Mouse (Mus musculus) brain, embryonic 18.5 days (tissue): ENCODE measurements around the gene Arl5a.

Experiments
- DNase-seq: peaks from one replicate; pipeline ENCODE4 v3.0.0-alpha.2; 2012; ENCODE audit warnings: low read depth, low spot score

Arl5a gene

DNA sequence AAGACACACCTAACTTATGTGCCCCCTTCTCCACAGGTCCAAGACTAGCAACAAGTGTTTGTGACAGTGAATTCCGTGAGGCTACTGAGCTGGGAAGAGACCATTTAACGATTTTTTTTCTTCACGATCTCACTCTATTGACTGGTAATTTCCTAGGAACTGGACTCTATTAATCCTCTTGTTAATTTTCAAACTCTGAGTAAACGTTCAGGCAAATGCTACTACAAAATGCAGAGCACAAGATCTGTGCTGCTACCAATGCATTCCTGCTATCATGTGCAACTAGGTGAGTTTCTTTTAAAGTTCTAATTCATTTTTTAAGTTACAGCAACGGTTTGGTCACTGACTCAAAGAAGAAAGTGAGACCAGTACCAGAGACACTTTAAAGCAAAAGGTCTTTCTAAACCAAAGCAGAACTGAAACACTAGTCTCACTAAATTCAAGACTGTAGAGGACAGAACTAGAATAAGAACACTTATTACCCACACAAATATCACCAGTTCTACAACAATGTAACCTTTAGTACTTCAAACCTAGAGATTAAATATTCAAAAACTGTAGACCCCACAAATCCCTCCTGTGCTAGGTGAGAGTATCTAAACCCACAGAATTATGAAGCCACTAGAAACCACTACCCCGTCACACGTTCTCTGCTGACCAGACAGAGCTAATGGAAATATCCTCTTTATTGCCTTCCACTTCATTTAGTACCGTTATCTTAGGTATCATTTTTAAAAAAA, 1.7 kb downstream of the Arl5a start:
- DNase-seq: no peak

DNA sequence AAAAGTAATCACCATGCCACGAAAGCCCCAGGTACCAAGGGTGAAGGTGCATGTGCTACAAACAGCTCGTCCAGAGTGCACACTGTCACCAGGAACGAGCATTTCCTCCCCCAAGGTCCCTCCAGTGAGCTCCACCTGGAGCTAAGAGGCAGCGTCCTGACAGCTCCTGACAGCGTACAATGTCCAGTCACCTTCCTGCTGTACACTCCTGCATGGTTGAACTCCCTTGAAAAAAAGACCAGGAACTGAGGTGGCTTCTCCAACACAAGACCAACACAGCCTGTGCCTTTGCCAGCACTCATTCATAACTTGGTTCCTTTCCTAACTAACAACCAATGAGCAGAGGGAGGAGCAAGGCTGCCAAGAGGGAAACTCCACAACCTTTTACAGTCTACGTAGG, 3.5 kb downstream of the Arl5a start:
- no peak for DNase-seq

DNA sequence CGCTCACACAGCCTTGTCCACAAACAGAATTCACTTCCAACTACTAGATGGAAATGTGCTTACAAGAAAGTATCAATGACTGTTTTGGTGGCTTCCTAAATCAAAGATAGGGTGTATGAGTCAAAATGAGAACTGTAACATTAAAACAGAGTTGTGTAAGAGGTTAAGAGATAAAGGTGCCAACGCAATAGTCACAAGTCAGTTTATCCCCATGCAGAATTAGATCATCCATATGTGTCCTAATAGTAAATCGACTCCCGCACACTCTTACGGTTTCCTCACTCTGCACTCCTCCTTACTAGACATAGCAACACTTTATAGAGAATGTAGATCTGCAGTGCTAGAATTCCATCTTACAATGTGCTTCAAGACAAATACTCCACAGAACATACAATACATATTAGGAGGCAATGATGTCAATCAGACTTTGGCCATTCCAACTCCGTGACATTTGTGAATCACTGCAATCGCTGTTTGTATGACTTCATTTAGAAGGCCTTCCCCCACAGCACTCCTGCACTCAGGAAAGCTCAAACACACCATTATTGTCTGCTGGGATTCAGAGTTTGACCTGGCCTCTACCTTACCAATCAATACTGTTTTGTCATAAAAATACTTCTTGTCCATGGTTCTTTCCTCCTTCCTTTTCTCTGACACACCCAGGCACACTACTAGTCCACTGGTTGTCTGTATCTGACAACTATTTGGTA, 4.5 kb downstream of the Arl5a start:
- DNase-seq: no peak

- DNase-seq: no peak
Observed at GRCm38 (mm10) chr2:52419295-52419694, 5.4 kb downstream of the Arl5a start.

DNA sequence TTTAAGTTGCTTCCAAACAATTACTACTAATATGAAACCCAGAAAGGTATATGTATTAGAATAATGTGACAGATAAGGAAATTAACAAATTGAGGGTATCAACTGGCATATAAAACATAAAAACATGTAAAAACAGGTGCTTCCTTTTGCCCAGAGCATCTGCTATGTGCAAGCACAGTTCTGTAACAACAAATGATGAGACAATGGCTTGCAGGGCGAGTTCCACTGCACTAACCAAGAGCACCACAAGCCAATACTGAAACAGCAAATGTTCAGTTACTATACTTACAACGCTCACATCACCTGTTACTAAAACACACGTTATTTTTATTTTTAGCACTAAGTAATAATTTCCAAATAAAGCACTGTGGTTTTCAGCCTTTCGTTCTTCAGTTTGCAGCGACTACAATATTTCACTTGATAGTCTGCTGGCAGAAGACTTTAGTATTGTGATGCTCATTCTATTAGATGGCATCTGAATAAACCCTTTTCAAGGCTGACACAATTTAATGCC, 12.1 kb downstream of the Arl5a start:
- DNase-seq: no peak

DNA sequence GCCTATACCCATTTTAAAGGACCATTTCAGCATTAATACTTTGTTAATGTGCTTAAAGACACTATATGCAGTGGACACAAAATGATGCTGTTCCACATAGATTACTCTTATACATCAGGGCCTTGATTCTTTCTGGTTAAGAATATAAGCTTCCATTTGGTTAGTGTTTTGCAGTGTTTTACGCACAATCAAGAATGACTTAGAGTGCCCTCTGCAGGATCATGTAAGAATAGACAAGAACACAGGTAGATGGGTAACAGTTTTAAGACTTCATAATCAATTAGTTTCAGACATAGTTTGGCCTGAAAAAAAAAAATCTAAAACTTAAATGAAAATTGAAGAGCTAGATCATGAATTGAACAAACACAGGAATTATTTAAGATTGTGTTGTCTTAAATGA, 18.2 kb downstream of the Arl5a start:
- DNase-seq: no peak

- DNase-seq: no peak
Observed at GRCm38 (mm10) chr2:52405238-52405637, 19.5 kb downstream of the Arl5a start.

DNA sequence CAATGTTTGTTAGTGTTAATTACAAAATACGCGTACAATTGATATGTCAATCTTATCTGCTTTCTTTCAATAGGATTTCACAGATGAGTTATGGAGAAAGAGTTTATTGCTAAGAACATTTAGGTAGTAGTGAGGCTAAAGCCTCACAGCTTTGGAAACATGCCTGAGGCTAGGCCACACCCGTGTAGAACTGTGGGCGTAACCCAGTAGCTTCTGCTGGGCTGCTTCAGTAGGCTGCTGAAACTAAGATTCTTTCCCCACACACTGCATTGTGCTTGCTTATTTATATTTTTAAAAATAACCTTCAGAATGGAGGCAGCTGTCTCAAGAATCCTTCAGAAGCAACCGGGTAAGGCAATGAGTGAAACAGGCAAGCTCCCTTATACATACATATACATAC, 30.2 kb downstream of the Arl5a start:
- no peak for DNase-seq

GRCm38 (mm10) chr2:52390415-52390975, 34.2 kb downstream of the Arl5a start:
- DNase-seq: no peak

DNA sequence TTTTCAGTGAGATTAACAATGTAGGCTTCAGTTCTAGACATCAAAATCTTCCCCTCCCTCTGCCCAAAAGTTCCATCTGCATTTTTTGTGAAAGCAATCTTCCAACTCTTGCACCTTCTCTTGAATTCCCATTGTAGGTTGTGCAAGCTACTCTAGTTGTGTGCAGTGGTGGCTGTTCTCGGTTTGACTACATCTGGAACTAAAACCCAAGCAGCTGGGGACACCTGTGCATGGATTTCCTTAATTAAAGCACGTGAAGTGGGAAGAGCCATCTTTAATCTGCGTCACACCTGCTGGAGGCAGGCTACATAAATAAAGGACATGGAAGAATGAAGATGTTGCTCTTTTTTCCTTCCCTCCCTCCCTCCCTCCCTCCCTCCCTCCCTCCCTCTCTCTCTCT, 34.7 kb downstream of the Arl5a start:
- no peak for DNase-seq

DNA sequence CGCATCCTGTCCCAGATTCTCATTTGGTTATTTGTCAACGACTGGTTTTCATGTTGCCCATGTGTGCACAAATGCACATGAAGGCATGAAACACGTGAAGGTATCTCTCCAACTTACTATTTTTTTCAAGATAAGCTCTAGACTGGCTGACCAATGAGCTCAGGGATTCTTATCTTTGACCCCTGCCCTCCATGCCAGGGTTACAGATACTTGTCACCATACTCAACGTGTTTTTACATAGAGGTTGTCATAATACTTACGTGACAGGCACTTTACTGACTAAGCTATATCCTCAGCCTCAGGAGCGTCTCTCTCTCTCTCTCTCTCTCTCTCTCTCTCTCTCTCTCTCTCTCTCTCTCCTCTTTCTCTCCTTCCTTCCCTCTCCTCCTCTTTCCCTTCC, 38.2 kb downstream of the Arl5a start:
- no peak for DNase-seq

DNA sequence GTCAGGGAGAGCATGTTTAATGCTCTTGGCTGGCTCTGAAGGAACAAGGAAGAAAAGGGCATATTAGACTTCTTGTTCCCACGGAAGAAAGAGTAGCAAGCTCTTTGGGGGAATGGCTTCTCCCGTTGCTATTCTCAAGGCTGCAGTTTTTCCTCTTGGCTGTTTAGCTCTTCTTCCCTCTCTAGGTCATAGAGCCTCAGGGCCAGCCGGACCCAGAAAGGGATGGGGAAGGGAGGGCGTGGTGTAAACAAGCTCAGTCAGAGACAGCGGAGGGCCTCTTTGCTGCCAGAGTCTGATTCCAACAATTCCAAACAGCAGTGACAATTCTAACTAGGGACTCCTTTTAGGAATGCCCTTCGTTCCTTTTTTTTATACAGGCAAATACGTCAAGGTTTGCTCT, 38.7 kb downstream of the Arl5a start:
- DNase-seq: no peak

DNA sequence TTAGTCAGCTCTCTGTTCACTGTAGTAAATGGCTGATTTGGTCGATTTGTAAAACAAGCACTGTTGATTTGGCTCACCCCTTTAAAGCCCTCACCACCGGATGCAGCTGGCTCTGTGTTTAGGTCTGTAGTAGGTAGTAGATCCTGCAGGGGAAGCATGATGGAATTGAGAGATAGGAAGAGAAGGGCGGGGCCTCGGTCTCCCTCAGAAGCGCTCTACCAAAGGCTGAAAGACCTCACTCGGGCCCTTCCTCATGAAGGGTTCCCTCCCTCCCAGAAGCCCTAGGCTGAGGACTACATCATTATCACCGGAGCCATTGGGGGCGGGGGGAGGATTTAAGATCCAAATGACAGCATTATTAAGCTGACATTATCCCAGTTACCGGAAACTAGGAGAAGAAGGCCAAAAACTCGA, 45.8 kb downstream of the Arl5a start:
- no peak for DNase-seq

GRCm38 (mm10) chr2:52378448-52378804, 46.3 kb downstream of the Arl5a start, which contains the start of gene Neb:
Gene Neb, minus strand, starts transcription at chr2:52378474.
- no peak for DNase-seq

GRCm38 (mm10) chr2:52377706-52378447, 46.8 kb downstream of the Arl5a start:
- DNase-seq: no peak

- DNase-seq: no peak
Observed at GRCm38 (mm10) chr2:52374706-52375105, 50.0 kb downstream of the Arl5a start.

DNA sequence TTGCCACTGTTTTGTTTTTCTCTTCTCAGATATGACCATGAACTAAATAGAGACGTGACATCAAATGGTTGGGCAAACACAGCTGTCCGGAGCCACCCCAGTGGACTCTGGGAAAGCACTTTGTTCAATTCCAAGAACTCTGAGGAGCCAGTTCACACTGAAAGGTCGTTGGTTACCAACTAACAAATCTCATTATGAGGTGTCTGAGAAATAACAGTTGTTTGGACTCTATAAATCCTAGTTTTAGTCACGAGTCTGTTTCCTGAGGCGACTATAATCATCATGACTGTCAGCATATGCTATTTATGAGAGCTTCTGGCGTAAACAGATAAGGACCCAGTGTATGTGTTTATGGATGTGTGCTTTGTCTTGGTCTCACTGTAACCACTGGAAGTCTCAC, 52.2 kb downstream of the Arl5a start:
- no peak for DNase-seq

GRCm38 (mm10) chr2:52372080-52372479, 52.6 kb downstream of the Arl5a start:
- no peak for DNase-seq

DNA sequence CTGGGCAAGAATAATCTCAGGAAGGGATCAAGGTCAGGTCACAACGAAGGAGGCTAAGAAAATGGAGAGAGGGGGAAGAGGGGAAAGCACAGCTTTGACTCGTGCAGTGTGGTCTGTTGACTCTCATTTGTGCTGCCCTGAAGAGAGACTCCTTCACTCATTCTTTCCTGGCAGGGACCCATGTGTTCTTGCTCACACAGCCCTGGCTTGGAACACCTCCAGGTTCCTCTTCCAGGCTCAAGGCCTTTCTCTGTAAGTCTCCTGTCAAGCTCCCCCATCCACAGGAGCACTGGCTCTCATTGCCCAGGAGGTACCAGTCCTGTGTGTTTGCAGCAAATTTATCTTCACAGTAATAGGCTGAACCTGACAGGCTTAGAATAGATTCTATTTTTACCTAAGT, 53.6 kb downstream of the Arl5a start:
- no peak for DNase-seq

- DNase-seq: no peak
Observed at GRCm38 (mm10) chr2:52369622-52370021, 55.1 kb downstream of the Arl5a start.

GRCm38 (mm10) chr2:52367665-52368064, 57.0 kb downstream of the Arl5a start:
- no peak for DNase-seq

DNA sequence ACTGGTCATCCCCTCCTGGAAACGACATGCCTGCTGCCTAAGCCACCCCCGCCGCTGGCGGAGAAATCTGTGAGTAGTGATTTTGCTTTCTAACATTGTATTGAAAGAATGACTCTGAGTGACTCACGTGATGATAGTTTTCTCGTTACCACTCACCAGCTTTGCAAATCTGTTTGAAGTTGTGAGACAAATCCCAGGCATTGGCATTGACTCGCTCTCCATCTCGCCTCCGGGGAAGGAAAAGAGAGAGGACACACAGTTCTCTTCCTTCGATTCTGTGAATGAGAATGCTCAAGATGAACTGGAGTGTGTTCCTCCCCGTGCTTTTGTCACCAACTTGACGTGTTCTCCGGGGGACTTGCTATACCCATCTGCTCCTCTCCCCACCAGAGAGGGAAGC, 57.5 kb downstream of the Arl5a start:
- no peak for DNase-seq
